Mouse (Mus musculus) lung, embryonic 16.5 days (tissue): ENCODE measurements around the gene Gal. TPM values are rescaled to one million over a fixed set of nuclear protein-coding genes. Genes with fewer than 3 reads are reported as not detected.

ENCODE experiments used
- ATAC-seq: fragments of 200-750 bp; cut with Nextera tagmentation; 2 replicates; pipeline ENCODE4 v1.8.0; 2017; ENCODE audit warnings: low read depth, mild to moderate bottlenecking, moderate library complexity
- H3K27ac ChIP-seq: fragments of 300-500 bp; sonication (generic); 2 replicates; pipeline ENCODE4 v1.5.1; 2014; ENCODE audit warnings: mild to moderate bottlenecking, control low read depth, low read length
- H3K27me3 ChIP-seq: fragments of 300-500 bp; sonication (generic); 2 replicates; pipeline ENCODE4 v1.6.1; 2014; ENCODE audit warnings: low read depth, low read length, mixed read lengths; ENCODE audit not compliant: control insufficient read depth, insufficient read depth
- H3K36me3 ChIP-seq: fragments of 300-500 bp; sonication (generic); 2 replicates; pipeline ENCODE4 v1.6.1; 2014; ENCODE audit warnings: low read length; ENCODE audit not compliant: control insufficient read depth, insufficient read depth
- H3K4me1 ChIP-seq: fragments of 300-500 bp; sonication (generic); replicated peaks from 2 replicates; pipeline ENCODE4 v1.6.1; 2014; ENCODE audit warnings: low read length, mixed read lengths; ENCODE audit not compliant: control insufficient read depth, insufficient read depth
- H3K4me2 ChIP-seq: fragments of 300-500 bp; sonication (generic); 2 replicates; pipeline ENCODE4 v1.6.1; 2014; ENCODE audit warnings: low read depth, low read length, control low read depth
- H3K4me3 ChIP-seq: fragments of 300-500 bp; sonication (generic); 2 replicates; pipeline ENCODE4 v1.5.1; 2014; ENCODE audit warnings: mild to moderate bottlenecking, low read length, control low read depth
- H3K9ac ChIP-seq: fragments of 300-500 bp; sonication (generic); 2 replicates; pipeline ENCODE4 v1.6.1; 2014; ENCODE audit warnings: low read length, control low read depth
- H3K9me3 ChIP-seq: fragments of 300-500 bp; sonication (generic); 2 replicates; pipeline ENCODE4 v1.6.1; 2016; ENCODE audit warnings: low read length; ENCODE audit not compliant: control insufficient read depth
- WGBS: fragments of 180-500 bp; shearing (Covaris S2); extraction: QIAGEN DNeasy Blood & Tissue Kit; methylation state at CpG from one replicate; pipeline ENCODE4 v1.1.7; 2014; 5-methylcytosine and 5-hydroxymethylcytosine counted together
- polyA plus RNA-seq: library from polyadenylated mRNA; unstranded; fragments of >200 nt; fragmentation: Nextera tagmentation; extraction: Ambion mirVana; gene quantifications from 2 replicates; pipeline ENCODE4 v1.2.1, GENCODE M21; 2015

Gal gene
- polyA plus RNA-seq, 1 experiment from 2014 or later = 1.3 TPM

GRCm38 (mm10) chr19:3441092-3441491 is 26.7 kb upstream of the Gal start:
- Histone ChIP-seq H3K9me3 (no peaks in the 10 kb centered on the region), H3K4me2 (no peak overlapping the region), H3K9ac (no peak overlapping the region), H3K4me1 (no peaks in the 10 kb centered on the region), H3K27me3 (no peaks in the 10 kb centered on the region), H3K4me3 (no peak overlapping the region), H3K27ac (no peak overlapping the region), H3K36me3 (no peaks in the 10 kb centered on the region)
- no peak for ATAC-seq
- 69% methylated on average over 10 of the region's 10 CpGs for WGBS

GRCm38 (mm10) chr19:3440667-3441066 is 26.3 kb upstream of the Gal start:
- no peaks in the 10 kb centered on the region for H3K36me3 ChIP-seq
- no peak overlapping the region for H3K27ac ChIP-seq
- no peak overlapping the region for H3K4me2 ChIP-seq
- 71% methylated on average over 5 of the region's 5 CpGs for WGBS
- no peaks in the 10 kb centered on the region for H3K4me1 ChIP-seq
- no peak overlapping the region for H3K4me3 ChIP-seq
- no peak for ATAC-seq
- H3K9ac ChIP-seq = no peak overlapping the region
- H3K9me3 ChIP-seq = no peaks in the 10 kb centered on the region
- H3K27me3 ChIP-seq = no peaks in the 10 kb centered on the region

GRCm38 (mm10) chr19:3437980-3438379 is 23.6 kb upstream of the Gal start:
- no peaks in the 10 kb centered on the region for H3K36me3 ChIP-seq
- no peaks in the 10 kb centered on the region for H3K27me3 ChIP-seq
- H3K4me3 ChIP-seq = no peak overlapping the region
- no peak overlapping the region for H3K27ac ChIP-seq
- no peak overlapping the region for H3K4me2 ChIP-seq
- no peaks in the 10 kb centered on the region for H3K4me1 ChIP-seq
- H3K9me3 ChIP-seq = no peaks in the 10 kb centered on the region
- WGBS = 48% methylated on average over 5 of the region's 5 CpGs
- no peak for ATAC-seq
- H3K9ac ChIP-seq = no peak overlapping the region

- Histone ChIP-seq H3K36me3 (no peaks in the 10 kb centered on the region), H3K4me2 (no peak overlapping the region), H3K4me1 (no peaks in the 10 kb centered on the region), H3K9me3 (no peaks in the 10 kb centered on the region), H3K9ac (no peak overlapping the region), H3K27me3 (no peaks in the 10 kb centered on the region), H3K27ac (no peak overlapping the region), H3K4me3 (no peak overlapping the region)
- no peak for ATAC-seq
- 49% methylated on average over 9 of the region's 9 CpGs for WGBS
Measured at GRCm38 (mm10) chr19:3436840-3437239, 22.5 kb upstream of the Gal start.

- no peak overlapping the region for H3K4me3 ChIP-seq
- no peak overlapping the region for H3K9ac ChIP-seq
- H3K9me3 ChIP-seq = no peaks in the 10 kb centered on the region
- no peaks in the 10 kb centered on the region for H3K27me3 ChIP-seq
- no peak overlapping the region for H3K4me2 ChIP-seq
- no peak for ATAC-seq
- no peaks in the 10 kb centered on the region for H3K36me3 ChIP-seq
- no peak overlapping the region for H3K27ac ChIP-seq
- WGBS = 56% methylated on average over 3 of the region's 3 CpGs
- no peaks in the 10 kb centered on the region for H3K4me1 ChIP-seq
Measured at GRCm38 (mm10) chr19:3435824-3436223, 21.5 kb upstream of the Gal start.

- Histone ChIP-seq H3K36me3 (no peaks in the 10 kb centered on the region), H3K4me1 (no peaks in the 10 kb centered on the region), H3K4me2 (no peak overlapping the region), H3K9ac (no peak overlapping the region), H3K27me3 (no peaks in the 10 kb centered on the region), H3K4me3 (no peak overlapping the region), H3K9me3 (no peaks in the 10 kb centered on the region), H3K27ac (no peak overlapping the region)
- WGBS = 50% methylated on average over 4 of the region's 4 CpGs
- no peak for ATAC-seq
Measured at GRCm38 (mm10) chr19:3434641-3435040, 20.3 kb upstream of the Gal start.

- Histone ChIP-seq H3K9me3 (no peaks in the 10 kb centered on the region), H3K4me3 (no peak overlapping the region), H3K4me1 (no peaks in the 10 kb centered on the region), H3K27me3 (no peaks in the 10 kb centered on the region), H3K27ac (no peak overlapping the region), H3K4me2 (no peak overlapping the region), H3K9ac (no peak overlapping the region), H3K36me3 (no peaks in the 10 kb centered on the region)
- ATAC-seq = no peak
- 40% methylated on average over 4 of the region's 4 CpGs for WGBS
Measured at GRCm38 (mm10) chr19:3434124-3434523, 19.8 kb upstream of the Gal start.

GRCm38 (mm10) chr19:3431969-3432368 is 17.6 kb upstream of the Gal start:
- Histone ChIP-seq H3K4me3 (no peak overlapping the region), H3K9me3 (no peaks in the 10 kb centered on the region), H3K36me3 (no peaks in the 10 kb centered on the region), H3K4me2 (no peak overlapping the region), H3K9ac (no peak overlapping the region), H3K27ac (no peak overlapping the region), H3K4me1 (no peaks in the 10 kb centered on the region), H3K27me3 (no peaks in the 10 kb centered on the region)
- ATAC-seq = no peak
- 75% methylated on average over 2 of the region's 2 CpGs for WGBS

- H3K4me3 ChIP-seq = no peak overlapping the region
- H3K4me1 ChIP-seq = no peaks in the 10 kb centered on the region
- ATAC-seq = no peak
- no peak overlapping the region for H3K9ac ChIP-seq
- no peak overlapping the region for H3K27ac ChIP-seq
- WGBS = 64% methylated on average over 7 of the region's 7 CpGs
- no peaks in the 10 kb centered on the region for H3K27me3 ChIP-seq
- H3K4me2 ChIP-seq = no peak overlapping the region
- H3K36me3 ChIP-seq = no peaks in the 10 kb centered on the region
- no peaks in the 10 kb centered on the region for H3K9me3 ChIP-seq
Measured at GRCm38 (mm10) chr19:3431066-3431465, 16.7 kb upstream of the Gal start.

GRCm38 (mm10) chr19:3429156-3429816 is 14.9 kb upstream of the Gal start:
- Histone ChIP-seq H3K9me3 (no peaks in the 10 kb centered on the region), H3K27me3 (no peaks in the 10 kb centered on the region), H3K9ac (no peak overlapping the region), H3K27ac (no peak overlapping the region), H3K36me3 (no peaks in the 10 kb centered on the region), H3K4me3 (no peak overlapping the region), H3K4me1 (no peaks in the 10 kb centered on the region), H3K4me2 (no peak overlapping the region)
- no peak for ATAC-seq
- WGBS = 43% methylated on average over 7 of the region's 7 CpGs
